Mouse (Mus musculus): ENCODE results near the gene Tmem215. TPM values are rescaled to one million over a fixed set of nuclear protein-coding genes. Genes with fewer than 3 reads are reported as not detected.

The Tmem215 gene
- 1.1 and 1.3 TPM in 2 replicates for total RNA-seq (2017)

GRCm38 (mm10) chr4:40471880-40472279 is at the start of gene Tmem215:
Gene Tmem215 (plus strand): TSS chr4:40472180.
- no peak for ATAC-seq (replicated peaks in 1 of 2; ENCODE audit: insufficient read depth in 1 of 2, low FRiP score in 2 of 2, low TSS enrichment in 1 of 2, low read depth in 1 of 2, poor library complexity in 2 of 2, severe bottlenecking in 2 of 2)

GRCm38 (mm10) chr4:40431916-40432315 is 40.1 kb upstream of the Tmem215 start:
- peak; percentile 62 to 68; a peak in 2 of 4 replicates for ATAC-seq (replicated peaks in 1 of 2; ENCODE audit: insufficient read depth in 1 of 2, low FRiP score in 2 of 2, low TSS enrichment in 1 of 2, low read depth in 1 of 2, poor library complexity in 2 of 2, severe bottlenecking in 2 of 2)

- peak; percentile 27 to 32; a peak in 1 of 4 replicates for ATAC-seq (replicated peaks in 1 of 2; ENCODE audit: insufficient read depth in 1 of 2, low FRiP score in 2 of 2, low TSS enrichment in 1 of 2, low read depth in 1 of 2, poor library complexity in 2 of 2, severe bottlenecking in 2 of 2)
Measured at GRCm38 (mm10) chr4:40433379-40433778, 38.6 kb upstream of the Tmem215 start.

- peak in 1 of 2 experiments; percentile 96; a peak in 1 of 4 replicates for ATAC-seq (replicated peaks in 1 of 2; ENCODE audit: insufficient read depth in 1 of 2, low FRiP score in 2 of 2, low TSS enrichment in 1 of 2, low read depth in 1 of 2, poor library complexity in 2 of 2, severe bottlenecking in 2 of 2)
Measured at GRCm38 (mm10) chr4:40434388-40434787, 37.6 kb upstream of the Tmem215 start.

- no peak for ATAC-seq (replicated peaks in 1 of 2; ENCODE audit: insufficient read depth in 1 of 2, low FRiP score in 2 of 2, low TSS enrichment in 1 of 2, low read depth in 1 of 2, poor library complexity in 2 of 2, severe bottlenecking in 2 of 2)
Measured at GRCm38 (mm10) chr4:40443565-40443964, 28.4 kb upstream of the Tmem215 start.

- peak; percentile 69 to 75; a peak in 3 of 4 replicates for ATAC-seq (replicated peaks in 1 of 2; ENCODE audit: insufficient read depth in 1 of 2, low FRiP score in 2 of 2, low TSS enrichment in 1 of 2, low read depth in 1 of 2, poor library complexity in 2 of 2, severe bottlenecking in 2 of 2)
Measured at GRCm38 (mm10) chr4:40472700-40473530, 935 bp downstream of the Tmem215 start.

GRCm38 (mm10) chr4:40473911-40474310 is 1.9 kb downstream of the Tmem215 start:
- no peak for ATAC-seq (replicated peaks in 1 of 2; ENCODE audit: insufficient read depth in 1 of 2, low FRiP score in 2 of 2, low TSS enrichment in 1 of 2, low read depth in 1 of 2, poor library complexity in 2 of 2, severe bottlenecking in 2 of 2)

- no peak for ATAC-seq (replicated peaks in 1 of 2; ENCODE audit: insufficient read depth in 1 of 2, low FRiP score in 2 of 2, low TSS enrichment in 1 of 2, low read depth in 1 of 2, poor library complexity in 2 of 2, severe bottlenecking in 2 of 2)
Measured at GRCm38 (mm10) chr4:40477963-40478362, 6.0 kb downstream of the Tmem215 start.

- ATAC-seq (replicated peaks in 1 of 2; ENCODE audit: insufficient read depth in 1 of 2, low FRiP score in 2 of 2, low TSS enrichment in 1 of 2, low read depth in 1 of 2, poor library complexity in 2 of 2, severe bottlenecking in 2 of 2): no peak
Measured at GRCm38 (mm10) chr4:40486546-40486945, 14.6 kb downstream of the Tmem215 start.

GRCm38 (mm10) chr4:40491731-40492130 is 19.8 kb downstream of the Tmem215 start:
- ATAC-seq (replicated peaks in 1 of 2; ENCODE audit: insufficient read depth in 1 of 2, low FRiP score in 2 of 2, low TSS enrichment in 1 of 2, low read depth in 1 of 2, poor library complexity in 2 of 2, severe bottlenecking in 2 of 2): no peak

GRCm38 (mm10) chr4:40496354-40496753 is 24.4 kb downstream of the Tmem215 start:
- no peak for ATAC-seq (replicated peaks in 1 of 2; ENCODE audit: insufficient read depth in 1 of 2, low FRiP score in 2 of 2, low TSS enrichment in 1 of 2, low read depth in 1 of 2, poor library complexity in 2 of 2, severe bottlenecking in 2 of 2)

GRCm38 (mm10) chr4:40496828-40497227 is 24.8 kb downstream of the Tmem215 start:
- no peak for ATAC-seq (replicated peaks in 1 of 2; ENCODE audit: insufficient read depth in 1 of 2, low FRiP score in 2 of 2, low TSS enrichment in 1 of 2, low read depth in 1 of 2, poor library complexity in 2 of 2, severe bottlenecking in 2 of 2)

GRCm38 (mm10) chr4:40499812-40500591 is 28.0 kb downstream of the Tmem215 start:
- ATAC-seq (replicated peaks in 1 of 2; ENCODE audit: insufficient read depth in 1 of 2, low FRiP score in 2 of 2, low TSS enrichment in 1 of 2, low read depth in 1 of 2, poor library complexity in 2 of 2, severe bottlenecking in 2 of 2): no peak

GRCm38 (mm10) chr4:40502459-40502858 is 30.5 kb downstream of the Tmem215 start:
- no peak for ATAC-seq (replicated peaks in 1 of 2; ENCODE audit: insufficient read depth in 1 of 2, low FRiP score in 2 of 2, low TSS enrichment in 1 of 2, low read depth in 1 of 2, poor library complexity in 2 of 2, severe bottlenecking in 2 of 2)

- ATAC-seq (replicated peaks in 1 of 2; ENCODE audit: insufficient read depth in 1 of 2, low FRiP score in 2 of 2, low TSS enrichment in 1 of 2, low read depth in 1 of 2, poor library complexity in 2 of 2, severe bottlenecking in 2 of 2): no peak; a peak in 1 of 4 replicates
Measured at GRCm38 (mm10) chr4:40509534-40509933, 37.6 kb downstream of the Tmem215 start.

- ATAC-seq (replicated peaks in 1 of 2; ENCODE audit: insufficient read depth in 1 of 2, low FRiP score in 2 of 2, low TSS enrichment in 1 of 2, low read depth in 1 of 2, poor library complexity in 2 of 2, severe bottlenecking in 2 of 2): no peak
Measured at GRCm38 (mm10) chr4:40513235-40513634, 41.3 kb downstream of the Tmem215 start.

- no peak for ATAC-seq (replicated peaks in 1 of 2; ENCODE audit: insufficient read depth in 1 of 2, low FRiP score in 2 of 2, low TSS enrichment in 1 of 2, low read depth in 1 of 2, poor library complexity in 2 of 2, severe bottlenecking in 2 of 2)
Measured at GRCm38 (mm10) chr4:40518545-40519324, 46.8 kb downstream of the Tmem215 start.
